Mouse (Mus musculus) E14TG2a.4 (cell line): ENCODE data around the gene Cul1.

Source experiments
- H3K27me3 ChIP-seq: 2 replicates; pipeline ENCODE4 v1.6.1; 2014; ENCODE audit warnings: low read length, control low read depth; ENCODE audit not compliant: insufficient read depth
- H3K36me3 ChIP-seq: 2 replicates; pipeline ENCODE4 v1.6.1; 2014; ENCODE audit warnings: low read length, control low read depth; ENCODE audit not compliant: insufficient read depth
- H3K4me1 ChIP-seq: replicated peaks from 2 replicates; pipeline ENCODE4 v1.6.1; 2014; ENCODE audit warnings: low read depth, low read length, control low read depth
- H3K4me3 ChIP-seq: replicated peaks from 2 replicates; pipeline ENCODE4 v1.5.1; 2014; ENCODE audit warnings: mild to moderate bottlenecking, low read length
- H3K9me3 ChIP-seq: 2 replicates; pipeline ENCODE4 v1.6.1; 2014; ENCODE audit warnings: low read length, control low read depth
- CTCF ChIP-seq: conservative IDR thresholded peaks from 2 replicates; pipeline ENCODE4 v1.5.1; 2014; ENCODE audit warnings: low read length
- NANOG ChIP-seq: IDR thresholded peaks from 2 replicates; pipeline ENCODE4 v1.6.1; 2014; ENCODE audit warnings: borderline replicate concordance, low read length, mixed read lengths
- POU5F1 ChIP-seq: IDR thresholded peaks from 2 replicates; pipeline ENCODE4 v1.6.1; 2014; ENCODE audit warnings: low read length, borderline replicate concordance

Cul1 gene

DNA sequence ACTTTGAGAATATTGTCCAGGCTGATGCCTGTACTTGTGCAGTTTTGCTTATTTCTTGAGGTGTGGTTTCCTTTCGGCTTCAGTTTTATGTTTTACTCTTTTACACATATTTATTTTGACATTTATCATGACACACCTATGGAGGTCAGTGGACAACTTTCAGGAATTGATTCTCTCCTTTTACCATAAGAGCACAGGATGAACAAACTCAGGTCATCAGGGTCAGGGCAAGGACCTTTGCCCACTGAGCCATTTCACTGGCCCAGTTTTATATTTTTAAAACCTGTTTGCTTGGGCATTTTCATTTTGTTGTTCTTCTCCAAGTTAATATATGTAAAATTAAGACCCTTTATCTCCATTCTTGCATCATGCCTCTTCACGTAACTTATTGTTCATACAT lies 13.3 kb downstream of the Cul1 start:
- Histone ChIP-seq H3K27me3 (no peaks in the 10 kb centered on the region), H3K36me3 (peaks cover 4% of the 10 kb centered on the region; the same call in 1 of the 2 replicates), H3K9me3 (no peaks in the 10 kb centered on the region), H3K4me3 (no peak overlapping the region), H3K4me1 (peaks cover 26% of the 10 kb centered on the region; the same call in 1 of the 2 replicates)
- no peak for TF ChIP-seq CTCF
- TF ChIP-seq NANOG: no peak
- TF ChIP-seq POU5F1: no peak

DNA sequence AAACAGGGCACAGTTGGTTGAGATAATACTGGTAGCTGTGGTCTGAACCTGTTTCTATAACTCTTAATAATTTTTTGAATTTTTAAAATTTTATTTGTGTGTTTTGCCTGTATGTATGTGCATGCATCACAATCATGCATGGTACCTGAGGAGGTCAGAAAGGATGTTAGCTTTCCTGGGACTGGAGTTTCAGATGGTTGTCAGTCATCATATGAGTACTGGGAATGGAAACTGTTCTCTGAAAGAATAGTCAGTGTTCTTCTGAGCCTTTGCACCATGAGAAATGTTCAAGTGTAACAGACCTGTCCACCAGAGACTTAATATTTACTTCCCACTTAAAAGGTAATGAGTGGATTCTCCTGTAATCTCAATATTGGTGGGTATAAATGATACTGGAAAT lies 13.9 kb downstream of the Cul1 start:
- Histone ChIP-seq H3K9me3 (no peaks in the 10 kb centered on the region), H3K4me3 (no peak overlapping the region), H3K4me1 (peaks cover 26% of the 10 kb centered on the region; the same call in 1 of the 2 replicates), H3K36me3 (peaks cover 4% of the 10 kb centered on the region; the same call in 1 of the 2 replicates), H3K27me3 (no peaks in the 10 kb centered on the region)
- no peak for TF ChIP-seq CTCF
- no peak for TF ChIP-seq POU5F1
- TF ChIP-seq NANOG: no peak

DNA sequence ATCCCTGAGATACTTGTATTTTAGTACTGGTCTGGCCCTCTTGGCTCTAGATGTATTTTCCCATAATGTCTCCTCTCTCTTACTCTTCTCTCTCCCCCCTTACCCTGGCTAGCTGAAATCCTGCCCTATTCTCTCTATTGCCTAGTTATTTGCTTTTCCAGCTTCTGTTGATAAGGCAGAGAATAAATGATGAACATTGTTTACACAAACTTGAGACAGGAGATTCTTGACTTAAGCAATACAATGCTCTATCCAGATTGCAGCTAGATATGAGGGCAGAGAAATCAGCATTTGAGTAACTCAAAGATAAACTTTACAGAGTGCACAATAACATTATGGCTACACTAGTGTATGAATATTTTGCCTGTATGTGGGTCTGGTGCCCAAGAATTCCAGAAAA lies 16.6 kb downstream of the Cul1 start:
- H3K4me1 ChIP-seq: peaks cover 24% of the 10 kb centered on the region; the same call in 1 of the 2 replicates
- peaks cover 11% of the 10 kb centered on the region; the same call in 1 of the 2 replicates for H3K36me3 ChIP-seq
- H3K27me3 ChIP-seq: no peaks in the 10 kb centered on the region
- H3K9me3 ChIP-seq: no peaks in the 10 kb centered on the region
- TF ChIP-seq NANOG (no peak), POU5F1 (no peak), CTCF (no peak)
- H3K4me3 ChIP-seq: no peak overlapping the region

DNA sequence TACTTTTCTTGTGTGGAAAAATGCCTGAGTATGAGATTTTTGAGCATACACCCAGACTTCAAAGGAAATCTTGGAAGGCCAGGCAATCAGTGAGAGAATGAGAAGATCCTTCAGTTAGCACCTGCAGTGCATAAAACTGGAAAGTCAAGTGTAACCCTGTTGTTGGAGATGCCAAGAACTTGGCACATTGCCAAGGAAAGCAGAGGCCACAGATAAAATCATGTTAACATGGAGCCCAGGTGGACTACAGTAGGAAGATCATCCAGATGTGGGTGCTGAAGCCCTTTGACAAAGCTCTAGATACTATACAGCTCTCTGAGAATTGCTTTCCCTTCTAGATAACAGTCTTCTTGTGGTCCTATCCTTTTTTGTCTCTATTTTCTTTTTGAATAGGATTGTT lies 19.2 kb downstream of the Cul1 start:
- H3K36me3 ChIP-seq: peaks cover 11% of the 10 kb centered on the region; the same call in 1 of the 2 replicates
- H3K4me1 ChIP-seq: peaks cover 7% of the 10 kb centered on the region; the same call in 1 of the 2 replicates
- no peak for TF ChIP-seq NANOG
- TF ChIP-seq CTCF: no peak
- no peak for TF ChIP-seq POU5F1
- no peak overlapping the region for H3K4me3 ChIP-seq
- H3K9me3 ChIP-seq: peaks cover 1% of the 10 kb centered on the region
- H3K27me3 ChIP-seq: no peaks in the 10 kb centered on the region

DNA sequence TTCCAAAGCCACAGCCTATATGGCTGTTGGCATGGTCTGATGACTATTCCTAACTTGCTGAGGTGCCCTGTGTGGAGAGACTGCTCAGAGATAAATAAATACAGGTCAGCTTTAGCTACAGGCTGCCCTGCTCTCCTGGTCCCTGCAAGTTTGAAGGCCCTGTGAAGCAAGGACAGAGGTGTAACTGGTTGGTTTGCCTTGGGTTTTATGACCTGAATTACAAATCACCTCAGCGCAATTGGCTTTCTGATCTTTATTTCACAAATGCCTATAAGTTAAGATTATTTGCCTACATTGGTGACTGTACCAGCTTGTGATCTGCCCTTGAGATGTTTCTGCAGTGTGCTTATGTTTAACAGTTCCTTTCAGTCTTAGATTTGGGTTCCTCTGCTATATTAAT lies 28.8 kb downstream of the Cul1 start:
- peaks cover 27% of the 10 kb centered on the region for H3K36me3 ChIP-seq
- H3K27me3 ChIP-seq: no peaks in the 10 kb centered on the region
- peaks cover 26% of the 10 kb centered on the region for H3K9me3 ChIP-seq
- H3K4me1 ChIP-seq: peaks cover 18% of the 10 kb centered on the region
- H3K4me3 ChIP-seq: no peak overlapping the region
- no peak for TF ChIP-seq NANOG
- TF ChIP-seq CTCF: no peak

DNA sequence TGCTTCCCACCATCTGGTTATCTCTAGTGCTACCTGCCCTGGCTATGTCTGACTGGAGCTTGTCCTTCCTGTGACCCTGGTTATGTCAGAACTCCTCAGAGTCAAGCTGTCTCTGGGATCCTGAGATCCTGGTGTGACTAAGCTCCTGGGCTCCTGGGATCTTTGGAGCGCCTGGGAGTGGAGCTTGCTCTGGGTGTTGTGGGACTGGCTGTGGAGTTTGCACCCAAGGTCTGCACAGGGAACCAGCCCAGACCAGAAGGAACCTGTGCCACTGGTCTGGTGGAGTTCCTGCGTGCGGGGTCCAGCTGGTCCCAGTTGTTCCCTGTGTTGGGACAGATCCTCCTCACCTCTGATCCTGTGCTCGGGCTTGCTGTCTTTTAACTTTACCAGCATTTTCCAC lies 41.4 kb downstream of the Cul1 start:
- TF ChIP-seq CTCF (no peak), NANOG (no peak), POU5F1 (no peak)
- H3K27me3 ChIP-seq: no peaks in the 10 kb centered on the region
- H3K4me1 ChIP-seq: peaks cover 5% of the 10 kb centered on the region
- H3K4me3 ChIP-seq: no peak overlapping the region
- peaks cover 18% of the 10 kb centered on the region for H3K36me3 ChIP-seq
- H3K9me3 ChIP-seq: no peaks in the 10 kb centered on the region

DNA sequence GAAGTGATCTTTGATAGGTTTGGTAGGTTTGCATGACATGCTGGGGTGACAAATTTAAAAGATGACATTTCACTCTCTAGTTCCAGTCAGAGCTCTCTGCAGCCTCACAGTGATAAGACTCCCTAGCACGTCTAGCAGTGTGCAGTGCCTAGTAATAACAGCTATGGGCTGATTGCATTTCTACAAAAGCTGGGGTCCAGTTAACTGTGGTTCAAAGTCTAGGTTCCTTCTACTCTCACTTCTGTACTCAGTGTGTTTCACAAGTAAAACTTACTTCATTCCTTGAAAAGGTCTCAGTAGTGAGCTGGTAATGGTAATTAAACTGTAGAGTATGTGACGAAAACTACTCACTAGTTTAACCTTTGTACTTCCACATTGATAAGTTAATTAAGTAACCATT lies 66.8 kb downstream of the Cul1 start:
- no peaks in the 10 kb centered on the region for H3K9me3 ChIP-seq
- TF ChIP-seq NANOG (no peak), CTCF (no peak), POU5F1 (no peak)
- peaks cover 98% of the 10 kb centered on the region for H3K36me3 ChIP-seq
- no peak overlapping the region for H3K4me3 ChIP-seq
- no peaks in the 10 kb centered on the region for H3K4me1 ChIP-seq
- no peaks in the 10 kb centered on the region for H3K27me3 ChIP-seq

DNA sequence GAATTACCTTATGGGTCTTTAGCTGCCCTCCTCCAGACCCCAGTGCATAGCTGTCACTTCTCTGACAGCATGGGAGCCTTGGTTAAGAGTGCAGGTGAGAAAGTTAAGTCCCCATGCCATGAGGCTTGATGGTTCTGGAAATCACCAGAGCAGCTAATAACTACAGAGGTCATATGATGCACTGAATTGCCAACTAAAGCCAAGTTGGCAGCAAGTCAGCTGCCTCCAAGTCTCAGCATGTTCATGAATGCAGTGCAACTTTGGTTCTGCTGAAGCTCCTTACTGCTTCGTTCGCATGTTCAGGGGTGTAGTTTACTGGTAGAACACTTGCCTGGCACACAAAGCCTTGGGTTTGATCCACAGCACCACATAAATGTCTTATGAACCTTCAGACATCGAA lies 69.2 kb downstream of the Cul1 start:
- TF ChIP-seq CTCF: no peak
- TF ChIP-seq POU5F1: no peak
- Histone ChIP-seq H3K9me3 (no peaks in the 10 kb centered on the region), H3K36me3 (peaks cover 98% of the 10 kb centered on the region)

DNA sequence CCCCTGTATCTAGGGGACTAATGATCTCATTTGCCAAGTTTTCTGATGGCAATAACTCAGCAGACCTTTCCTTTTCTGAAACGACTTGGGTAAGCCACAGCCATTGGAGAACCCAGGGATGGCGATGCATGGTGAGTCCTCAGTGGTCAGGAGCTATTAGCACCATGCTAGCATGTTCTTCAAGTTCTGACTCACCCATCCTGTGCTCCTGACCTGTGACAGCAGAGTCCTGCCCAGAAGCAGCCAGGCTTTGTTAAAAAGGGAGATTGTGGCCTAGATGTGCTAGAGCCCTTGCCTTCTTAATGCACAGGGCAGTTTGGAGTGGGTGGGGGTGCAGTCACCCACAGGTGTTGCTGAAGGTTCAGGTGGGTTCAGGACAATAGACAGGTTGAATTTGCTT lies 71.8 kb downstream of the Cul1 start:
- no peaks in the 10 kb centered on the region for H3K4me1 ChIP-seq
- H3K27me3 ChIP-seq: no peaks in the 10 kb centered on the region
- TF ChIP-seq NANOG (no peak), POU5F1 (no peak), CTCF (no peak)
- H3K4me3 ChIP-seq: no peak overlapping the region
- H3K36me3 ChIP-seq: peaks cover 99% of the 10 kb centered on the region
- H3K9me3 ChIP-seq: no peaks in the 10 kb centered on the region

More for the DNA sequence above, 69.2 kb downstream of the Cul1 start:
- Histone ChIP-seq H3K27me3 (no peaks in the 10 kb centered on the region), H3K4me1 (no peaks in the 10 kb centered on the region), H3K4me3 (no peak overlapping the region)
